Mouse (Mus musculus) T-helper 1 cell (primary cell): ENCODE measurements around the gene Rnf212.

Source experiments
- in situ Hi-C: fragments of 300-600 bp; cut with MboI, MseI; formaldehyde crosslinking; loops from one replicate; pipeline ENCODE4 v1.15.1; 2025; ENCODE audit warnings: high pct_unique_total_duplicates

Rnf212 gene

DNA sequence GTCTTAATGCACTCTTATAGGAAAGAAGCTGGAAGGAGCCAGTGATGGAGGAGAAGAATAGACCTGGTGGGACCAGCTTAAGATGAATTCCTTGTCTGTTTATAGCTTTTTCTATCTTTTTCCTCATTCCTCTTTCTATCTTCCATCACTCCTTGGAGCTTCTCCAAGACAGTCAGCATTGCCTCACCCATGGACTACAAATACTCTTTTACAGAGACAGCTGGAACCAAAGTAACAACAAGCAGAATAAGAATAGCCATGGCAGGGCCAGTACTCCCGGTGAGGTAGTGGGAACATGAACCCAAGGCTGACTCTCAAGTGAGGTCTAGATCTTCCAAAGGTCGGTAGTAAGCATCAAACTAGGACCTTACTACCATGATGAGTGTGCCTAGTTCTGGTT lies 61.7 kb downstream of the Rnf212 start:
- in situ Hi-C loops, result no loop called here

DNA sequence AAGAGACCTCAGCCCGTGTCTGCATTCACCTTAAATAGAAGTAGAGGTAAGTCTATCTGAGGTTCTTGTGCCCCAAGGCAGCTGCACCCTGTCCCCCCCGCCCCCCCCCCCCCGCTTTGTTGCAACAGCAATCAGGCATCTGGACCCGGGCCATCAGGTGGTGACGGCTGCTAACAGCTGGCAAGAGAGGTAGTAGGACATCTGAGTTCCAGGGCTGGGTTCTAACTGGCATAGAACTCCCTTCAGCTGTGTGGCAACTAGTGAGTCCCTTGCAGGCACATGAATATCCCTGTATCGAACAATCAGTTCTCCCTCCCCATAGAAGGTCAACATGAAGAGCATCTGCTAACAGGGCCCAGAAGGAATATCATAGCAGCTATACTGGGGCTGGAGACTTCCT lies 62.8 kb downstream of the Rnf212 start:
- in situ Hi-C loops, result no loop called here

DNA sequence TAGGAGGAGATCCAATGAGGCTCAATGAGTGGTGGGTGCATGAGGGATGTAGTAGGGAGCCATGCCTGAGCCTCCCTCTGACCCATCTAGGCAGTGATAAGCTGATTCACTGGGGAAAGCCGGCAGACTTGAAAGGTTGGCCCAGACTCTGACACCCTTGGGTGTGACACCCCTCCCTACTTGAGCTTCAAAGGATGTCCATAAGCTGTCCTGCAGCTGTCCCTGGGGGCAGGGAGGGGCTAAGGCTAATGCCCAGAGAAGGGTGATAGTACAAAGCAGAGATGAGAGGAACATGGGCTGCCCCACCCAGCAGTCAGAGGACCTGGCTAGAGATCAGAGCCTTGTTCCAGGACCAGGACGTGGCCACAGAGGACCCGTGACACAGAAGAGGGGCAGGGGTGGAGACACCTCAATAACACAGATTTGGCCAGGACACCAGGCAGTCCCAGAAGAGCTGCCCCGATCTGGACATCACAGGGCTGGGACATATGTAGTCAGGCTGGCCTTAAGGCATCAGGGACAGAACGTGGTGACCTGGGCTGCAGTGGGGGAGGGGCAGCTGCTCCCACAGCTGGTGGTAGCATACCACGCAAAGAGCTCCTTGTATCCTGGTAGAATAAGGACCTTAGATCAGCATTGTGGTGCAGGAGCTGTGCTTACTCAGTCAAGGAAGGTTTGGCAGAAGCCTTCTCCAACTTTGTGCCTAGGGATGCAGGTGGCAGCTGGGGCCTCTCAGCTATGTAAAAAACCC lies 65.6 kb downstream of the Rnf212 start:
- in situ Hi-C loops, result no loop called here

DNA sequence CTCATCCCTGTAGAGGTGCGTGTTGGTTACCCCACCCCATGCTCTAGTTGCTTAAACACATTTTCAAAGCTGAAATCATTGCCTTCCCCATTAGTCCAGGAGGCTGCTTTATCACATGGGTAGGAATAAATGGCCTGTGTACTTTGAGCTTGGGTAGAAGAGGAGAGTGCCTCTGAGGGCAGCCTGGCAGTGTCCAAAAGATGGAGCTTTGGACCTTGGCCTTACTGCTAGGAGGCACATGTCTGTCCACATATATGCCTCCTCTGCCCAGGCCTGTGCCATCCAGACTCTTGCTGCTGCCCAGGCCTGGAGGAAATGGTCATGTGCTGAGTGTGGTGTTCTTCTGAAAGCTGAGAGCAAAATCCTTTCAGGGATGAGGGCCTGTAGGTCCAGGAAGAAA lies 66.4 kb downstream of the Rnf212 start:
- in situ Hi-C loops, result no loop called here

DNA sequence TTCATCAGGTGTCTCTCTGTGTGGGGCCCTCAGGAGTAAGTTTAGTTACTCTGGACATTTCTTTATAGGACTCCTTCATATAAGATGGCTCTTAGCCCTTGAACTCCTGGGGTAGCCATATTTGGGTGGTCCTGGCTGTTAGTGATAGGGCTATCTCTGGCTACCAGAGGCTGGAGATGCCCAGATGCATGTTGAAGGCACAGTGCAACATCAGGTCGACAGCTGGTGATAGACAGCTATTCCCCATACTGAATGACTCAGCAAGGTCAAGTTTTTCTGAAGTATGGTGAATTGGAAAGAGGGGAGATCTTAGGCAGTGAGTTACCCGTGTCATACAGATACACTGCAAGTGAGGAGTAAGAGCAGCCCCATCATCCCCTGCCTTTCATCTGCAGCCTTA lies 67.0 kb downstream of the Rnf212 start:
- in situ Hi-C loops, result no loop called here

DNA sequence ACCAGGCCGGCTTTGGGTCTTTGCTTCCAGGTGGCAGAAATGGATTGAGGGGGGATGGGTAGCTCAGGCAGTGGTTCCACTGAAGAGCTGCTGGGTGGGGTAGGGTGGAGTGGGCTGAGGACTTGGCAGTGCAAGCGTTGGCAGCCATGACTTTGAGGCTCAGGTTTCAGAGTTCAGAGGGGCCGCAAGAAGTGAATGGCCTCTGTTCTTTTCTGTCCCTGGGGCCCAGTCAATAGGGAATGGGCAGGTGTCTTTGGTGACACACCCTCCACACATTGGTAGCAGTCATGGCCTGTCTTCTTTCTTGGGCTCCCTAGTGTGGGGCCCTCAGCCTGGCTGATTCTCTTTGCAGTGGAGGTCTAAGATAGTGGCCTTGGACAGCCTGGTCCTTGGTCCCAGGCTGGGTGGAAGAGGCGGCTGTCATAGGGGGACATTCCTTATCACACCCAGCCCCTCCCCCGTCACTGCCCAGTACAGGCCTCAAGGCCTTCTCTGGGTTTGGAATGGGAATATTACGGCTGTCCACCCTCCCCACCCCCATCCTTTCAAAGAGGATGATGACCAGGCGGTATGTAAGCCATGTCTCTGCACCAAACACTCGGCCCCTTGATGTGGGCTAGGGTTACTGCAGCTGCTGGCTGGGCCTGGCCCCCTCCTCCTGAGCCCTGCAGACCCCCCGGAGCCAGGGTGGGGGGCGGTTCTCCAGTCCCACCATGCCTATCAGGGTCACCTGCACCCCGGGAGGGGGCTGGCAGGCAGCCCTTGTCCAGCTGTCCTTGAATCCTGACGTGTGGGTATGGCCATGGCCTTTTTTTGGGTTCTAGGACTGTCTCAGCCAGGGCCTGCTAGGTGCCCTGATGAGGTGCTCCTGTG lies 70.8 kb downstream of the Rnf212 start:
- in situ Hi-C loops, result no loop called here

DNA sequence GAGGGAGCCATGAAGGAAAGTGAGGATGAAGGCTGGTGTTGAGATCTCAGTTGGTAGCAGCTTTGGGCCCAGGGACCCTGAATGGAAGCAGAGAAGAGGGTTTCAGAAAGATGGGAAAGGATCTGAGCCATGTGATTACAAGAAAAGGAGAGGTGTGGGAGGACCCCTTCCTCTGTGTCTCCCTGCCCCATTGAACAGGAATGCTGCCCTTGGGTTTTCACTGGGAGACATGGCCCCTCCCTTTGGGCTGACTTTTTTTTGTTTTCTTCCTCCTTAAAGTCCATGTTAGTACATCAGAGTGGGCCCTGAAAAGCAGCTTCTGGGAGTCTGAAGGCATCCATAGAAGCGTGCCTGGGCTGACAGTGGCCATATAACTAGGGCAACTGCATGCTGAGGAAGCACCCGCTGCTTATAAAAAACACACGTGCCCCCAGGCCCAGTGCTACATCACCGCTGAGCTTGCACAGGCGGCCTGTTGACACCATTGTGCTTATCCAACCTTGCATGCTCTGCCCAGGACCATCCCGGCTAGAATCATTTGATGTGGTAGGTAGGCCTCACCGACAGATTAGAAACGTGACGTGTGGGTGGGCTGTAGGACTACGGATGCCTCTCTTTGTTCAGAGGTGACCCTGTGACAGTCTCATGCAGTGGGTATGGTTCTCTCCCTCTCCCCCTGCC lies 73.3 kb downstream of the Rnf212 start:
- in situ Hi-C loops, result no loop called here

DNA sequence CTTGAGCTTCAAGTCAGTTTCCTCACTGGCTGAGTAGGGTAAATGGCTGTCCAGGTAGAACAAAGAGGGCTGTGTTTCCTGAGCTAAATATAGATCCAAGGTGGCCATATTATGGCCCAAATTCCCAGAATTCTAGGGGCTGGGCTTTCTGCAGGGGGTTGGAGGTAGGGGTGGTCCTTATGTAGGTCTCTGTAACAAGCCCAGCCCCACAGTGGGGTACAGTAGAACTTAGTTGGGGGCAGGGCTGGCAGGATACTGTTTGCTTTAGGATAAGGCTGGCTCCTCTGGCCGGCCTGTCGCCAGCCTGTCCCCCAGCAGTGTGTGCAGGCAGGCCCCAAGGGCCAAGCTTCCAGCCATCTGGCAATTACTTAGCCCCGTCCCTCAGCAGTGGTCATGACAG lies 74.4 kb downstream of the Rnf212 start:
- in situ Hi-C loops, result no loop called here

DNA sequence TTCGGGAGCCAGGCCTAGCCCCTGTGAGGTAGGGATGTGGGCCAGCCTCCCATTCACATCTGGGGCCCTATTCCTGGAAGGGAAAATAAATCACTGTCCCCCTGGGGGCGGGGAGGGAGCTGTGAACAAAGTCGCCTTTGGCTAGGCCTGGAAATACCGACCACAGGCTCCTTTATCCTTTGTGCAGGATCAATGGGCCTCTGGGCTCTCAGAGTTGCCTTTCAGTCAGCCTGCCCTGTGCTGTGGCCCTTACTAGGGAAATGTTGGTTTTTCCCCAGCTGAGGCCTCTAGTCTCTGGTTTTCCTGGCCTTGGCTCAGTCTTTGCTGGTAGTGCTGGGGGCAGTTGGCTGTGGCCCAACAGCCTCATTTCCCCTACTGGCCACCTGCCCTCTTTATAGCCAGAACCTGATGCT lies 77.4 kb downstream of the Rnf212 start:
- in situ Hi-C loops, result no loop called here

DNA sequence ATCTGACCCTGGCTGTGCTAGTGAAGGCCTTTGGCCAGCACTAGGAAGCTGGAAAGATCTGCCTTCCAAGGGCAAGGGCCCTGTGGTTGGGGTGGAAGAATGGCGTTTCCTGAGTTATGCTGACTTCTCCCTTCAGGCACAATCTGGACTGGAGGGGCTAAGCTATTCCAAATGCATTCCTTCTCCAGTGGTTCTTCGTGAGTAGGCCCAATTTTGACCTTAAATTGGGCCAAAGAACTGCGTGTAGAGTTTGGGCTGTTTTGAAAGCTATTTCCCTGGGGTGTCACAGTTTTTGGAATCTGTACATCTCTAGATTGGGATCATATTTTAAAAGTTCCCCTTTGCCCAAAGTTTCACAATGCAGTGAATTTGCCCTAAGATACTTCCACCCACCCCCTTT lies 78.2 kb downstream of the Rnf212 start:
- in situ Hi-C loops, result no loop called here

DNA sequence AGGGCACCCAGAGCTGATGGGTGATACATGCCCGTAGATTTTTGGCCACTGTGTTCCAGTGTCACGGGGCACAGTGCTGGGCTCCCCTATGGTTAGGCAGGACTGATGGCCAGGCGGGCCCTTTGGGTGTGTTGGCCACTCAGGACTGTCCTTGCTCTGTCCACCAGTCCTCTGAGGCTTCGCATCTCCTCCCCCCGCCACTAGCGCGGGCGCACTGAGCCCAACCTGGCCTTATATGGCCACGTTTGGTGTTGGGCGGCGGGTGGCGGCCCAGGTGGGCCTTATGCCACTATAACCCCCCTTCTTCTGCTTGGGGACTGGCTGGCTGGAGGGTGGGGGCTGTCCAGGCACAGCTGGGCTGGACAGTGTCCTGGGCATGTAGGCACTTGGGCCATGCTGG lies 78.9 kb downstream of the Rnf212 start:
- in situ Hi-C loops, result no loop called here

DNA sequence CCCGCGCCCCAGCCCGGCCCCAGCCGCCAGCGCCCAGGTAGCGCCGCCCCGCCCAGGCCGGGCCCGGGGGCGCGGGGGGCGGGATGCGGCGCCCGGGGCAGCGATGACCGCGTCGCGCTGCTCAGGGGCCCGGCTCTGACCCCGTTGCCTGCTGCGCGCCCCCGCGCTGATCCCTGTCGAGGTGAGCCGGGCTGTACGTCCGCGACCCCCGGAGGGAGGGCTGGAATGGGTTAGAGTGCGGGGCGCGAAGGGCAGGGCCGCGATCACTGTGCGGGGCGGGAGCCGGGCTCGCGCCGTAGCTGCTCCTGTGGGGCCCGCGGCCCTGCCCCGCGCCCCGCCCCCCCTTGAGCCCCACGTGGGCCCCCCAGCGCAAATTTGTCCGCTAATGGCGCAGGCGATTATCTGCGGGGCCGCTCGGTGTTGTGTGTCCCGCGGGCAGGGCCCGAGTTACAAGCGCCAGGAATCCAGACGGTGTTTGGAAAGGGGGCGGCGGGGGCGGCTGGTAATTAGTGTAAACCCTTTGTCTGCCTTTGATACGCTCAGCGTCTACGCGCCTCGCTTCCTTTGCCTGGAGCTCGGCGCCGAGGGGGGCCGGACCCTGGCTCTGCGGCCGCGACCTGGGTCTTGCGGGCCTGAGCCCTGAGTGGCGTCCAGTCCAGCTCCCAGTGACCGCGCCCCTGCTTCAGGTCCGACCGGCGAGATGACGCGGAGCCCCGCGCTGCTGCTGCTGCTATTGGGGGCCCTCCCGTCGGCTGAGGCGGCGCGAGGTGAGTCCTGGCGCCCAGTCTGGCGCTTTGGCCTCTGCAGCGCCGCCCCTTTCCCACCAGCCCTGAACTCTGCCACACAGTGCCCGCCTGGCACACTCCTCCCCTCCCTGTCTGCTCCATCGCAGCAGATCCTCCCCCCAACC lies 80.2 kb downstream of the Rnf212 start:
- in situ Hi-C loops, result no loop called here

DNA sequence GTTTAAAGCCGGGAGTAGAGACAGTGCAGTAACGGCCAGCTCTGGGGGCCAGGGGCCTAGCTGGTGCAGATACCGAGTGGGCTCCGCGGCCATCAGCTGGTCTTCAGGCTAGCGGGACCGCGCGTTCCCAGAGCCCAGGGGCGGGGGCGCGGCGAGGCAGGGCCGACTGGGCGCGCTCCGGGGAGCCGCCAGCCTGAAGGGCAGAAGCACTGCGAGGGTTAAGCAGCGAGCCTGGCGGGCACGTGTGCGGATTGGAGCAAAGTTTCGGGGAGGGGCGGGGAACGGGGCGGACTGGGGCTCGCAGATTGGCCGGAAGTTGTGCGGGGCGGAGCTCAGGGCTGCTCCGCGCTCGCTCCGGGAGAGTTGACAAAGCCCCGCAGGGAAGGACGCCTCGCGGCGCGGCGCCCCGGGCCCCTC lies 80.9 kb downstream of the Rnf212 start:
- in situ Hi-C loops, result no loop called here

DNA sequence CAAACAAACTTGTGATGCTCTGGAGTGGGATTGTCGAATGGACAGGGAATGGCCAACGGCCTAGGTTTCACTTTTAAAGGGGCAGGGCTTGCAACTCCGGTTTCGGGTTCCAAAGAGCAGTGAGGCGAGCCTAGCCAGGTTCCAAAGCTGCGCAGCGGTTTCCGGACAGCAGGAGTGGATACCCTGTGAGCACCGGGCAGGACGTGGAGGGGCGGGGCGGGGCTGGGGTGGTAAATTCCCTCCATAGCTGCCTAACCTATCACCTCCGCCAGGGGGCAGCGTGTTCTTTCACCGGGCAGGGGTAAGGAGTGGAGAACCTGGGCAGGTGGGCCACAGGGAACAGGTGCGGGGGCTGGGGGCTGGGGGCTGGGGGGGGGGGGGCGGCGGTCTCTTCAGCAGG lies 82.5 kb downstream of the Rnf212 start, which contains the start of gene Fgfrl1:
Fgfrl1 (plus strand) TSS at position 112 of the 400 bp plus-strand sequence.
- in situ Hi-C loops, result no loop called here

DNA sequence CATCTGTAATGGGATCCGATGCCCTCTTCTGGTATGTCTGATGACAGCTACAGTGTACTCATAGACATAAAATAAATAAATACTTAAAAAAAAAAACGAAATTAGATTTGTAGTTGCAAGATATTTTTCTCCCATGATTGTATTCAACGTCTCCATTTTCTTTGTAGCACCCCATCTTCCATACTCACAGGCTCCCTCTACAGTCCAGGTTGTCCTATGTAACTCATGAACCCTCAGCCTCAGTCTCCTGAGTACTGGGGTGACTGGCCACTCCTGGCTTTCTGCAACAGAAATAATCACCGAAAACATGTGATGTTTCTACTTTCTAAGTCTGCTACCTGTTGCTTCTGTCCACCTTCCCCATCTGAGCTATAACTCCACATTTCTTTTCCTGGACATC lies 83.6 kb downstream of the Rnf212 start:
- in situ Hi-C loops, result no loop called here

DNA sequence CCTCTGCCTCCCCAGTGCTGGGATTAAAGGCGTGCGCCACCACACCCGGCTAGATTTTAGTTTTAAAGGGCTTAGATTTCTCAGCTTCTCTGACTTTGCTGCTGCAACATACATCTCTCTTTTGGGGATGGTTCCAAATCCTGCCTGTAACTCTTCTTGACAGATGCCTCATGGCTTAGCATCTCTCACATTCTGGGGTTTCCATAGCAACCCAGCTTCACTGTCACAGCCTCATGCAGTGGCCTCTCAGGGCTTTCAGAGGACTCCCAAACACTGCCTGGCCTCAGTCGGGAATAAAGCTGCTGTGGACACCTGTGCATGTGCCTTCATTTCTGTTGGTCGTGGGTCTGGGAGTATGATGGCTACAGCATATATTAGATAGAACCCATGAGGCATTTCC lies 85.7 kb downstream of the Rnf212 start:
- in situ Hi-C loops, result no loop called here

DNA sequence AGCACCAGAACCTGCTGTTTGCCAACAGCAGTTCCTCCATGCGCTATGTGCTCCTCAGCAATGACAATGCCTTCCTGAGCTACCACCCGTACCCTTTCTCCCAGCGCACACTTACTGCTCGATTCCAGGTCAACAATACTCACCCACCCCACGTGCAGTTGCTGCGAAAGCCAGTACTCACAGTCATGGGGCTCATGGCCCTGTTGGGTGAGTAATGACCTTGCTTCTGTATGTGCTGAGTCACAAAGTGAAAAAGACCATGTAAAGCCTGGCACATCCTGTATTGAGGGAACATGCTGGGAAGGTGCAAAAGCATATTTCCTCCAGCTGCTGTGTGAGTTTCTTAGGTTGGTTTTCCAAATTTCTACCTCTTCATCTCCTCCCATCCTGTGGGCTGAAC lies 93.9 kb downstream of the Rnf212 start:
- in situ Hi-C loops, result no loop called here

DNA sequence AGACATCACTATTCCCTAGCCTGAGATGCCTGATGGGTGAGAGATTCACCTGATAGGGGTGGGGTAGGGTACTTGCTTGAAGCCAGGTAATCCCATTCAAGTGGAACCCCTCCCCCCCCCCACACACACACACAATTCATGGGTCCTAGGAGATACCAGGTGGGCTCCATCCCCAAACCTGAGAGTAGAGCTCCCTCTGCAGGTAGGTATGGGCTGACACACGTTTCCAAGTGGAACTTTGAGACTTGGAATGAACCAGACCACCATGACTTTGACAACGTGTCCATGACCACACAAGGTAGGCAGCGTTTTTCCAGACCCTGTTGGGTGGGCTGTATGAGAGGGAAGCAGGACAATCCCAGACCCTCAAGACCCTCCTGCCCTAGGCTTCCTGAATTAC lies 94.9 kb downstream of the Rnf212 start:
- in situ Hi-C loops, result no loop called here
